Mouse (Mus musculus) T-helper 1 cell (primary cell): ENCODE measurements around the gene Col25a1.

Experiments used
- in situ Hi-C: fragments of 300-600 bp; cut with MboI, MseI; formaldehyde crosslinking; loops from one replicate; pipeline ENCODE4 v1.15.1; 2025; ENCODE audit warnings: high pct_unique_total_duplicates

Col25a1 gene

GRCm38 (mm10) chr3:130565586-130565985 lies 434.3 kb downstream of the Col25a1 start:
- in situ Hi-C loops = no loop called here

- in situ Hi-C loops = no loop called here
These were observed 437.2 kb downstream of the Col25a1 start for GRCm38 (mm10) chr3:130568331-130569095.

- in situ Hi-C loops = no loop called here
These were observed 441.9 kb downstream of the Col25a1 start for GRCm38 (mm10) chr3:130573243-130573642.

- in situ Hi-C loops = loop anchor here (5.0 kb wide), 1 partner anchor 482 kb away; no protein-coding TSS in a partner anchor
These were observed 443.4 kb downstream of the Col25a1 start for GRCm38 (mm10) chr3:130574652-130575051.

- in situ Hi-C loops = loop anchor here (5.0 kb wide), 1 partner anchor 484 kb away; no protein-coding TSS in a partner anchor
These were observed 445.4 kb downstream of the Col25a1 start for GRCm38 (mm10) chr3:130576683-130577082.

GRCm38 (mm10) chr3:130579501-130579900 lies 448.2 kb downstream of the Col25a1 start:
- in situ Hi-C loops = loop anchor here (5.0 kb wide), 1 partner anchor 487 kb away; no protein-coding TSS in a partner anchor

DNA sequence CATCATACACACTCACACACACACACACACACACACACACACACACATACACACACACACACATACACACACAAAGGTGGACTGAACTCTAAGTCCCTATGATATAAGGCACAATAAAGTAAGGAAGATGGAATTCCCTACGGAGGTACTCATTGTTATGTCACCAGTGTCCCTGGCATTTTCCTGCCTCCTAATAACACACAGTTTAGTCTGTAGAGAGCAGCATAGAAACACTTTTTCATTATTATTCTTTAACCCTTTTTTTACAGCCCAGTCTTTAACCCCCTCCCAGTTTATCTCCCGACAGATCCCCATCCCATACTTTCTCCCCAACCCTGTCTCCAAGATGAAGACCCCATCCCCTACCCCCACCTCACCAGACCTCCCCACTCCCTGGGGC lies 450.3 kb downstream of the Col25a1 start:
- in situ Hi-C loops = no loop called here

- in situ Hi-C loops = no loop called here
These were observed 451.8 kb downstream of the Col25a1 start for GRCm38 (mm10) chr3:130582903-130583664.

DNA sequence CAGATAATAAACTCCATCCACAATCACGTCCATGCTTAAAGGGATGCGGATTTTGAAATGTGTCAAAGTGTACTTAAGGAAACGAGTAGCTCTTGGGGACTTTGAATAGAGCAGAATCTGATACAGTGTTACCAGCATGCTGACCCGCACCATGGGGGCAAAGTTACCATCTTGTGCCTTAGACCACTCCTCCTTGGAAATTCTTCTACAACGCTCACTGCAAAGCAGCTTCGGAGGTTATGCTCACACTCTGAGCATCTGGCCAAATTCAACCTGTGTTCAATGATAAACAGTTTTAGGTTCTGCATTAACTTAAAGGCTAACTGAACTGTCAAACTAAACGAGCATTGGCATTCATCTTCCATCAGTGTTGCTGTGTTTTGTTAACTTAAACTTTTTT lies 452.7 kb downstream of the Col25a1 start:
- in situ Hi-C loops = no loop called here

GRCm38 (mm10) chr3:130595050-130595449 lies 463.7 kb downstream of the Col25a1 start:
- in situ Hi-C loops = no loop called here

DNA sequence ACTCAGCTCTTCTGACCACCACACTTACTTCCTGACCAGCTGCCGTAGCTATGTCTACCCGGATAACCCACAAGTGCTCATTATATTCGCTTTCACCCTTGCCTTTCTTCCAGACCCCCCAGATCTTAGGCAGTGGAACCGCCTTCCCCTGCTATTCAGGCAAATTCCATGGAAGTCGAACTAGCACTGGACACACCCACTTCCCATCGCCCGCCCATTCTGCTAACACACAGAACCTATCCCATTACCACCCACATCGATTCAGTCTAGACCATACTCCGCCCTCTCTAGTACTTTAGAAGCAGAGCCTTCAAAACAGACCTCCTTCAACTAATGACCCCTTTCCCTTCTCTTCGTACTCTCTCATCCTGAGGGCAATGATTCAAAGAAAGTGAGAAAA lies 470.2 kb downstream of the Col25a1 start:
- in situ Hi-C loops = no loop called here

DNA sequence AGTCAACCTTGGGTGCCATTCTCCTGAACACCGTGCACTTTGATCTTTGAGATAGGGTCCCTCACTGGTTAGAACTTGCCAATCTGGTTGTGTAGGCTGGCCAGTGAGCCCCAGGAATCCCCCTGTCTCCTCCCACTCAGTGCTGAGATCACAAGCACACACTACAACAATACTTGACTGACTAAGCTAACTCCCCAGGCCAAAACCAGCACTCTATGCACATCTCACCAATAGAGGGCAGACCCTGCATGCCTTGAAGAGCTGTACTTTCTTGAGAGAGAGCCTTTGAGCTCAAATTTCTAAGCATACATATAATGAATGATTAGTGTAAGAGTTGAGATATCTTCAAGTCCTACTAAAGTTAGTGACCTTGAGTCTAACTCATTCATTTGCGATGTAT lies 476.6 kb downstream of the Col25a1 start:
- in situ Hi-C loops = no loop called here

DNA sequence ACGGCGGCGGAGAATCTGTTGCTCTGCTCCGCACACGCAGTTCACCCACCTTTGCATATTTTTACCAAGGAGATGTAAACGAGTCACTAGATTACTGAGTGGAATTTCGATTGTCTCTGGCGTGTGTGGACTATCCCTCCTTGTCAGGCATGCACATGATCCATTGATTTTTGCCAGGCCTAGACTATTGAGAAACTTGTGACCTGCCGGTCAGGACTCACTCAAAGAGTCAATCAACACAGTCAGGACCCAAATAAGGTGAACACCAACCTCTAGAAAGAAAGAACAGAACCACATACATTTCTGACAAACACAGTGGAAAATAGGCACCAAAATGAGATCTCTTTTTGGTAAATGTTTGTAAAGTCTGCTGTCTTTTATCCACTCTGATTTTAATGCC lies 483.1 kb downstream of the Col25a1 start:
- in situ Hi-C loops = no loop called here

DNA sequence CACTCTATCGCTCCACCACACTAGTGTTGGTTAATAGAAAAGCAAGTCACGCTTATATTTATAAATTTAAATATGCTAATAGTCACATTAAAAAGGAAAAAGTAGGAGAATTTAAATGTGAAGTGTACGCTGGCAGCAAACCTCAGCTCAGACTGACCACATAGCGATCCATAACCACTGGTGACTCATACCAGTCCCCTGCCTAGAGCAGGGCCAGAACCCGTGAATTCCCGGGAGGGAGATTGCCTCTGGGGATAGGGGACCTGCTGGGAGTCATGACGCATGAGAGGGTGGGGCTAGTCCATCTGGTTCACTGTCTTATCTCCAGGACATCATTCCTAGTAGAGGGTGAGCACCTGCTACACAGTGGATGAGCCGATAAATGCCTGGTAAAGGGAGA lies 484.3 kb downstream of the Col25a1 start:
- in situ Hi-C loops = no loop called here

DNA sequence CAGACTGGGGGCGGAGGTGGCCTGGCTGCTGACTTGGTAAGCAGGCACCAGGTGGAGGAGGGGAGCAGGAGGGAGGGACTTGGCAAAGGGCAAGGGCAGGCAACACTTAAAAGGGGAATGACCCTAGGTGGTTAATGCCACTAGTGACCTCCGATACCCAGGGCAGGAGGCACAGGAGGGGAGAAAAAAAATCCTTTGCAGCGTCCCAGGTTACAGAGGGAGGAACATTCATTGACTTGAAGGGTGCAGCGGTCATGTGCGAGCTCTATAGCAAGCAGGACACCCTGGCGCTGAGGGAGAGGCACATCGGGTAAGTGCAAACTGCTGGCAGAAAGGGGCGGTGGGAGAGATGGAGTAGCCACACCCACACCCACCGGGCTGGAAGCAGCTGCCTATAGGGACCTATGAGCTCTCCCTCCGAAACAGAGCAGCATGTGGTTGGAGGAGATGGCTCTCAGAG lies 486.2 kb downstream of the Col25a1 start, which contains the start of gene Etnppl:
TSS of gene Etnppl (plus strand) at position 10 of the 460 bp plus-strand sequence.
- in situ Hi-C loops = no loop called here

DNA sequence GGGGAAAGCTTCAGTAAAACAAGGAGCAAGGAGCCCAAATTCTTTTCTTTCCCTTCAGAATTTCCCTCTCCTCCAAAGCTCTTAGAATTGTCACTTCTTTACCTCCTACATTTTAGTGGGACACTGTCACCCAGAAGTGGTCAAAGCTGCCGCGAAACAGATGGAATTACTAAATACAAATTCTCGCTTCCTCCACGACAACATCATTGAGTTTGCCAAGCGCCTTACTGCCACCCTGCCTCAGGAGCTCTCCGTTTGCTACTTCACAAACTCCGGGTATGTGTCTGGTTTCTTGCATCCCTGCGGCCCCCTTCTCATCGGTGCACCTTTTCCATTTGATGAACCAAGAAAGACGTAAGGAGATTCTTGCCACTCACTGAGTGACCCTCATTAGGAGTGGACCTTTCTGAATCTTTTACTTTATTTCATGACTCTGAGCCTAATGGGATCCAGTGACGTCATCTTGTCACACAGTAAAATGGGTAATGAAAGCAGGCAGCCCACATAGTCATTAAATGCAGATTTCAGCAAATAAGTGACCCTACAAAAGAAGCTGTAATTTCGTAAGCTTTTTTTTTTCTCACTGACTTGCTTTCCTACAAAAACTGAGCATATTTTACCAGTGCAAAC lies 489.3 kb downstream of the Col25a1 start:
- in situ Hi-C loops = no loop called here

DNA sequence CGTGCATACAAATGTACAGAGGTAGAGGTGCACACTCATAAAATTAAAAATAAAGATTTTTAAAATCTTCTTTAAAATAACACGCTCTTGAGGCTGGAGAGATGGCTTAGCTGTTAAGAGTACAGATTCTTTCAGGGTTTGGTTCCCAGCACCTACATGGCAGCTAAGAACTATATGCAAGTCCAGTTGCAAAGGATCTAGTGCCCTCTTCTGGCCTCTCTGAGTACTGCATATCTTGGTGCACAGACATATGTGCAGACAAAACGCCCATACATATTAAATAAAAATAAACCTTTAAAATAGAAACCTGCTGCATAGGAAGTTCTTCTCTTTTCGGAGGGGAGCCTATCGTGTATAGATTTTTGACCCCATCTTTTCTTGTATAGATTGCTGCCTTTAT lies 497.1 kb downstream of the Col25a1 start:
- in situ Hi-C loops = no loop called here

- in situ Hi-C loops = no loop called here
These were observed 502.6 kb downstream of the Col25a1 start for GRCm38 (mm10) chr3:130633859-130634258.

- in situ Hi-C loops = no loop called here
These were observed 515.0 kb downstream of the Col25a1 start for GRCm38 (mm10) chr3:130646110-130646810.
